ENCODE assay signal across 8 mouse cellular contexts in the genomic region with DNA sequence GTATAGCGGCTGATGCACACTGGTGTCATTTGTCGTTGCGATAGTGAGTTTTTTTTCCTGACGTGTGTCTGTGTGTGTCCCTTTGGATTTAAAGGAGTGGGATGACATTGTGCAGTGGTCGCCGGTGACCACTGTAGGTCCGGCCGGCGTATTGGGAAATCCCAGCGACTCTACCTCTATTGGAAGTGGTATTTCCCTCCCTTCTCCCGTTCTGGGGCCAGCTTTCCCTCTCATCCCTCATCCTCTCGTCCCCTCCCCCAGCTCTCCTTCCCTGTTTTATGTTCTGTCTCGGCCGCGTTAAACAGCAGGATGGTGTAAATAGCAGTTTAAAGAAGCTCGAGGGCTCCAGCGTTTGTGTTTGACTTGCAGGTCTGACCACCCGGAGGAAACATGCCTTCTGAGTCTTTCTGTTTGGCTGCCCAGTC. TPM values are rescaled to one million over a fixed set of nuclear protein-coding genes. Genes with fewer than 3 reads are reported as not detected.
A peak's percentile ranks its signal among the peaks of the same experiment; 100 is the strongest.
DNase-seq lines count a peak whose midpoint lies in the region; ATAC-seq and TF ChIP-seq lines count a peak whose summit lies in the region.

No protein-coding gene starts in this region.

- peaks cover 0 to 9% of the 10 kb centered on the region in 2 experiments for H3K36me3 ChIP-seq in CH12.LX (replicated peaks in 1 of 2; ENCODE audit: control insufficient read depth in 1 of 2, insufficient read depth in 1 of 2, low read length in 1 of 2)
- 0 out of 2 replicates have a peak, but pooled peaks cover 3% of the 10 kb centered on the region for H3K36me3 ChIP-seq in embryonic facial prominence, embryonic 14.5 days (ENCODE audit: control insufficient read depth, insufficient read depth, low read length)
- peaks cover 8% of the 10 kb centered on the region for H3K36me3 ChIP-seq in heart, embryonic 12.5 days
- no peaks in the 10 kb centered on the region for H3K36me3 ChIP-seq in kidney, embryonic 14.5 days (ENCODE audit: control insufficient read depth, insufficient read depth, low read length)
- peaks cover 4% of the 10 kb centered on the region; the same call in 1 of the 2 replicates for H3K36me3 ChIP-seq in neural tube, embryonic 15.5 days

- no peak for TF ChIP-seq POLR2A in CH12.LX (IDR thresholded peaks at IDR 0.05; ENCODE audit: low read depth, low read length)
- no peak for TF ChIP-seq POLR2A in lung, adult 2 months (IDR thresholded peaks at IDR 0.05; ENCODE audit: borderline replicate concordance, extremely low read depth, low read depth, low read length)

- H3K9ac ChIP-seq in CH12.LX (ENCODE audit: insufficient read depth, low read depth): peak overlapping the region; percentile 72
- H3K9ac ChIP-seq in embryonic facial prominence, embryonic 14.5 days (ENCODE audit: low read depth, low read length): peak overlapping the region; percentile 88
- peak overlapping the region; percentile 91 for H3K9ac ChIP-seq in heart, embryonic 12.5 days
- peak overlapping the region; percentile 86 for H3K9ac ChIP-seq in kidney, embryonic 14.5 days (ENCODE audit: low read depth, low read length)
- peak overlapping the region; percentile 92 for H3K9ac ChIP-seq in neural tube, embryonic 15.5 days (replicated peaks)

- ATAC-seq in embryonic facial prominence, embryonic 14.5 days (ENCODE audit: low read depth): peak; percentile 4
- ATAC-seq in heart, embryonic 12.5 days (ENCODE audit: insufficient number of reproducible peaks, low FRiP score): peak; percentile 22
- peak; percentile 58 for ATAC-seq in kidney, embryonic 14.5 days (ENCODE audit: low FRiP score, low TSS enrichment)
- peak; percentile 56 for ATAC-seq in neural tube, embryonic 15.5 days (ENCODE audit: low FRiP score)
- no peak for ATAC-seq in monocyte, adult 5-6 weeks (replicated peaks; ENCODE audit: insufficient number of reproducible peaks, low FRiP score, low TSS enrichment, poor library complexity, severe bottlenecking)

- H3K4me2 ChIP-seq in CH12.LX (ENCODE audit: insufficient read depth, low read depth, poor library complexity, severe bottlenecking): peak overlapping the region; percentile 75; the same call in 1 of the 2 replicates
- peak overlapping the region; percentile 69 for H3K4me2 ChIP-seq in embryonic facial prominence, embryonic 14.5 days (ENCODE audit: low read depth, low read length)
- peak overlapping the region; percentile 86 for H3K4me2 ChIP-seq in heart, embryonic 12.5 days
- peak overlapping the region; percentile 67 for H3K4me2 ChIP-seq in kidney, embryonic 14.5 days (replicated peaks; ENCODE audit: low read depth, low read length)
- peak overlapping the region; percentile 66 for H3K4me2 ChIP-seq in neural tube, embryonic 15.5 days

- DNase-seq in CH12.LX (ENCODE audit: extremely low read depth): peak; percentile 21
- DNase-seq in adrenal gland, adult 8-10 months: peak; percentile 23
- DNase-seq in embryonic facial prominence, embryonic 14.5 days (ENCODE audit: low spot score): peak; percentile 25
- DNase-seq in lung, adult 2 months: peak; percentile 49

- dilution Hi-C loops in CH12.LX (cut with MboI; ENCODE audit: extremely low pct_ligation_motif_present, extremely low pct_unique_long_range_greater_than_20kb, low sequenced_read_pairs): no loop called here

- TF ChIP-seq EP300 in CH12.LX (IDR thresholded peaks at IDR 0.05; ENCODE audit: low read length): no peak

- TF ChIP-seq RAD21 in CH12.LX (IDR thresholded peaks at IDR 0.05; ENCODE audit: low read depth, low read length): no peak

- peak overlapping the region; percentile 5; the same call in 1 of the 2 replicates for H3K27ac ChIP-seq in CH12.LX (ENCODE audit: insufficient read depth, low read depth)
- peak overlapping the region; percentile 87 for H3K27ac ChIP-seq in embryonic facial prominence, embryonic 14.5 days (replicated peaks; ENCODE audit: low read depth, low read length)
- peak overlapping the region; percentile 92 for H3K27ac ChIP-seq in heart, embryonic 12.5 days (ENCODE audit: poor library complexity, severe bottlenecking)
- H3K27ac ChIP-seq in kidney, embryonic 14.5 days (ENCODE audit: low read depth, low read length): peak overlapping the region; percentile 80
- peak overlapping the region; percentile 94 for H3K27ac ChIP-seq in neural tube, embryonic 15.5 days (replicated peaks)

- in situ Hi-C loops in CH12.LX (cut with MboI; ENCODE audit: low pct_ligation_motif_present, low pct_unique_long_range_greater_than_20kb, low sequenced_read_pairs): no loop called here

- peaks cover 9 to 24% of the 10 kb centered on the region in 2 experiments; a peak in 3 of 4 replicates for H3K4me1 ChIP-seq in CH12.LX (ENCODE audit: control insufficient read depth in 1 of 2, insufficient read depth in 2 of 2)
- H3K4me1 ChIP-seq in embryonic facial prominence, embryonic 14.5 days (ENCODE audit: control insufficient read depth, insufficient read depth, low read length): peaks cover 11% of the 10 kb centered on the region; the same call in 1 of the 2 replicates
- H3K4me1 ChIP-seq in heart, embryonic 12.5 days (replicated peaks): peaks cover 14% of the 10 kb centered on the region
- peaks cover 9% of the 10 kb centered on the region for H3K4me1 ChIP-seq in kidney, embryonic 14.5 days (ENCODE audit: control insufficient read depth, insufficient read depth, low read length)
- no peaks in the 10 kb centered on the region; the same call in none of the 2 replicates for H3K4me1 ChIP-seq in lung, adult 2 months (ENCODE audit: control insufficient read depth, insufficient read depth, low read length)
- H3K4me1 ChIP-seq in neural tube, embryonic 15.5 days: peaks cover 24% of the 10 kb centered on the region

- H3K79me2 ChIP-seq in CH12.LX (replicated peaks; ENCODE audit: control insufficient read depth, extremely low read depth, insufficient read depth, poor library complexity, severe bottlenecking): peaks cover 10% of the 10 kb centered on the region

- peak overlapping the region; percentile 83 to 92 (median 89) for H3K4me3 ChIP-seq in CH12.LX (replicated peaks in 1 of 3; ENCODE audit: low read depth in 2 of 3, low read length in 2 of 3, poor library complexity in 1 of 3)
- H3K4me3 ChIP-seq in embryonic facial prominence, embryonic 14.5 days (ENCODE audit: low read depth, low read length): peak overlapping the region; percentile 89
- peak overlapping the region; percentile 94 for H3K4me3 ChIP-seq in heart, embryonic 12.5 days
- peak overlapping the region; percentile 81 for H3K4me3 ChIP-seq in kidney, embryonic 14.5 days (ENCODE audit: low read length)
- peak overlapping the region; percentile 92 for H3K4me3 ChIP-seq in lung, adult 2 months (replicated peaks; ENCODE audit: extremely low read depth, low read depth, low read length)
- H3K4me3 ChIP-seq in neural tube, embryonic 15.5 days (replicated peaks): peak overlapping the region; percentile 98

- H3K9me3 ChIP-seq in CH12.LX (replicated peaks; ENCODE audit: low read length): no peaks in the 10 kb centered on the region
- H3K9me3 ChIP-seq in embryonic facial prominence, embryonic 14.5 days (ENCODE audit: control insufficient read depth, low read length): no peaks in the 10 kb centered on the region
- no peaks in the 10 kb centered on the region for H3K9me3 ChIP-seq in heart, embryonic 12.5 days (replicated peaks)
- H3K9me3 ChIP-seq in kidney, embryonic 14.5 days (ENCODE audit: control insufficient read depth, low read length): no peaks in the 10 kb centered on the region
- no peaks in the 10 kb centered on the region for H3K9me3 ChIP-seq in neural tube, embryonic 15.5 days (replicated peaks)

- no peaks in the 10 kb centered on the region for H3K27me3 ChIP-seq in CH12.LX (replicated peaks)
- H3K27me3 ChIP-seq in embryonic facial prominence, embryonic 14.5 days (replicated peaks; ENCODE audit: control insufficient read depth, insufficient read depth, low read length): no peaks in the 10 kb centered on the region
- no peaks in the 10 kb centered on the region for H3K27me3 ChIP-seq in heart, embryonic 12.5 days (replicated peaks)
- H3K27me3 ChIP-seq in kidney, embryonic 14.5 days (ENCODE audit: control insufficient read depth, insufficient read depth, low read length): no peaks in the 10 kb centered on the region
- no peaks in the 10 kb centered on the region for H3K27me3 ChIP-seq in neural tube, embryonic 15.5 days (replicated peaks)

- WGBS in embryonic facial prominence, embryonic 14.5 days: 1% methylated on average over 18 of the region's 18 CpGs
- WGBS in heart, embryonic 12.5 days: under 1% methylated on average over 18 of the region's 18 CpGs
- under 1% methylated on average over 18 of the region's 18 CpGs for WGBS in kidney, embryonic 14.5 days
- 0% methylated on average over 18 of the region's 18 CpGs for WGBS in lung, adult 2 months
- WGBS in neural tube, embryonic 15.5 days: under 1% methylated on average over 18 of the region's 18 CpGs

- TF ChIP-seq CTCF in CH12.LX (conservative IDR thresholded peaks at IDR 0.05 in 1 of 2, IDR thresholded peaks at IDR 0.05 in 1 of 2; ENCODE audit: low read depth in 2 of 2, low read length in 2 of 2): no peak
- TF ChIP-seq CTCF in lung, adult 2 months (IDR thresholded peaks at IDR 0.05; ENCODE audit: insufficient read depth, low read length): no peak

RNA-seq across cellular contexts. Expression of a gene that starts 0.5 kb away (rescaled TPM):
- 15.9 and 18.2 TPM in 2 replicates for total RNA-seq in CH12.LX (2012; rRNA removed)
- total RNA-seq in CH12.LX (2014; rRNA removed): 9.4 and 9.7 TPM in 2 replicates
- 22.8 and 27.6 TPM in 2 replicates for polyA plus RNA-seq in CH12.LX (2012; ENCODE audit: insufficient read length, low read depth)
- 10 to 100 TPM; 67.5 to 85.6 (median 76.3) TPM for total RNA-seq in adrenal gland, adult 8-10 months (2022)
- 26.0 and 28.0 TPM in 2 replicates for polyA plus RNA-seq in embryonic facial prominence, embryonic 14.5 days (2014; fragmentation: Nextera tagmentation; extraction: Ambion mirVana)
- 20.6 and 20.8 TPM in 2 replicates for polyA plus RNA-seq in heart, embryonic 12.5 days (2016; fragmentation: Nextera tagmentation; extraction: Ambion mirVana)
- polyA plus RNA-seq in kidney, embryonic 14.5 days (2014; fragmentation: Nextera tagmentation; extraction: Ambion mirVana): 19.8 and 27.9 TPM in 2 replicates
- polyA plus RNA-seq in lung, adult 2 months (2012; rRNA removed): 23.0 and 23.7 TPM in 2 replicates
- 44.8 and 46.7 TPM in 2 replicates for polyA plus RNA-seq in neural tube, embryonic 15.5 days (2015; fragmentation: Nextera tagmentation; extraction: Ambion mirVana)
- 61.9 to 106 TPM (median 66.8 TPM) in 3 replicates for total RNA-seq in monocyte, adult 5-6 weeks (2017)

RNA-seq across cellular contexts. Expression of a gene that starts 30.7 kb away (rescaled TPM):
- 0.25 and 0.38 TPM in 2 replicates for total RNA-seq in CH12.LX (2012; rRNA removed)
- total RNA-seq in CH12.LX (2014; rRNA removed): 0.86 and 1.0 TPM in 2 replicates
- polyA plus RNA-seq in CH12.LX (2012; ENCODE audit: insufficient read length, low read depth): 0.96 and 1.3 TPM in 2 replicates
- 10 to 100 TPM; 11.3 to 14.1 (median 12.3) TPM for total RNA-seq in adrenal gland, adult 8-10 months (2022)
- polyA plus RNA-seq in embryonic facial prominence, embryonic 14.5 days (2014; fragmentation: Nextera tagmentation; extraction: Ambion mirVana): 7.0 and 7.9 TPM in 2 replicates
- 4.5 and 4.9 TPM in 2 replicates for polyA plus RNA-seq in heart, embryonic 12.5 days (2016; fragmentation: Nextera tagmentation; extraction: Ambion mirVana)
- polyA plus RNA-seq in kidney, embryonic 14.5 days (2014; fragmentation: Nextera tagmentation; extraction: Ambion mirVana): 3.3 and 4.4 TPM in 2 replicates
- polyA plus RNA-seq in lung, adult 2 months (2012; rRNA removed): 9.6 and 11.8 TPM in 2 replicates
- 25.5 and 31.8 TPM in 2 replicates for polyA plus RNA-seq in neural tube, embryonic 15.5 days (2015; fragmentation: Nextera tagmentation; extraction: Ambion mirVana)
- total RNA-seq in monocyte, adult 5-6 weeks (2017): 0.68 TPM in 1 of 3 replicates, not detected in the others

Comparison
In these comparisons a context has a peak if more than half of its experiments do, and no peak if none do; other contexts are left out.
1. H3K27ac ChIP-seq: peak in every context shown above with its lines; median percentile 94 in neural tube, embryonic 15.5 days; 92 in heart, embryonic 12.5 days; 87 in embryonic facial prominence, embryonic 14.5 days; 80 in kidney, embryonic 14.5 days; 5 in CH12.LX.